Mouse (Mus musculus) MEL (cell line): ENCODE data around the gene Kcnmb4. TPM values are rescaled to one million over a fixed set of nuclear protein-coding genes. Genes with fewer than 3 reads are reported as not detected.

Experiments used
- DNase-seq: peaks from one replicate; pipeline ENCODE4 v3.0.0; 2011; ENCODE audit warnings: low read depth, low spot score
- H3K27ac ChIP-seq: 2 replicates; pipeline ENCODE4 v1.5.1; 2012; ENCODE audit warnings: low read depth, mild to moderate bottlenecking, control low read depth, low read length, moderate library complexity; ENCODE audit not compliant: control insufficient read depth
- H3K27me3 ChIP-seq, 2 experiments: fragments of 150-350 bp in 1 of 2; sonication (generic) in 1 of 2; 2 replicates each; pipeline ENCODE4 v1.6.1; 2012; ENCODE audit warnings: low read length in 2 of 2, mild to moderate bottlenecking in 2 of 2, improper control_type of control experiment in 1 of 2, moderate library complexity in 1 of 2; ENCODE audit not compliant: insufficient read depth in 2 of 2, control insufficient read depth in 1 of 2
- H3K36me3 ChIP-seq, 2 experiments: 2 replicates each; pipeline ENCODE4 v1.6.1; 2012 to 2014; ENCODE audit warnings: low read length in 2 of 2, improper control_type of control experiment in 1 of 2, inconsistent platforms in 1 of 2, mild to moderate bottlenecking in 1 of 2; ENCODE audit not compliant: insufficient read depth in 2 of 2, control insufficient read depth in 1 of 2
- H3K4me1 ChIP-seq, 2 experiments: fragments of 150-350 bp in 1 of 2; sonication (generic) in 1 of 2; 2 replicates each; pipeline ENCODE4 v1.6.1; 2012; ENCODE audit warnings: low read length in 2 of 2, improper control_type of control experiment in 1 of 2, mild to moderate bottlenecking in 1 of 2; ENCODE audit not compliant: insufficient read depth in 2 of 2, control insufficient read depth in 1 of 2
- H3K4me3 ChIP-seq, 2 experiments: fragments of 150-350 bp in 1 of 2; sonication (generic) in 1 of 2; 2 replicates each; pipeline ENCODE4 v1.5.1; 2012; ENCODE audit warnings: low read depth in 2 of 2, low read length in 2 of 2, mild to moderate bottlenecking in 2 of 2, moderate library complexity in 2 of 2, control low read depth in 1 of 2, improper control_type of control experiment in 1 of 2; ENCODE audit not compliant: control insufficient read depth in 1 of 2, insufficient read depth in 1 of 2
- H3K79me2 ChIP-seq: 2 replicates; pipeline ENCODE4 v1.6.1; 2012; ENCODE audit warnings: mild to moderate bottlenecking, low read length, moderate library complexity; ENCODE audit not compliant: control insufficient read depth, poor library complexity, insufficient read depth
- H3K9ac ChIP-seq: 2 replicates; pipeline ENCODE4 v1.6.1; 2012; ENCODE audit warnings: low read depth, mild to moderate bottlenecking, control low read depth, low read length, moderate library complexity; ENCODE audit not compliant: control insufficient read depth, poor library complexity, severe bottlenecking
- H3K9me3 ChIP-seq: fragments of 150-350 bp; sonication (generic); replicated peaks from 2 replicates; pipeline ENCODE4 v1.6.1; 2012; ENCODE audit warnings: mild to moderate bottlenecking, low read length, improper control_type of control experiment, moderate library complexity; ENCODE audit not compliant: insufficient read depth
- BHLHE40 ChIP-seq: IDR thresholded peaks from 2 replicates; pipeline ENCODE4 v1.6.1; 2012; ENCODE audit warnings: low read depth, mild to moderate bottlenecking, inconsistent platforms, low read length, improper control_type of control experiment, borderline replicate concordance
- CHD2 ChIP-seq: IDR thresholded peaks from 2 replicates; pipeline ENCODE4 v1.6.1; 2011; ENCODE audit warnings: low read length, improper control_type of control experiment
- CTCF ChIP-seq, 3 experiments: IDR thresholded peaks in 2 of 3; conservative IDR thresholded peaks in 1 of 3; 2 replicates each; pipeline ENCODE4 v1.5.1; 2011 to 2012; ENCODE audit warnings: low read length in 3 of 3, low read depth in 2 of 3, mild to moderate bottlenecking in 2 of 3, improper control_type of control experiment in 1 of 3, inconsistent platforms in 1 of 3, mixed read lengths in 1 of 3, moderate library complexity in 1 of 3; ENCODE audit not compliant: control insufficient read depth in 1 of 3, insufficient read depth in 1 of 3, poor library complexity in 1 of 3, severe bottlenecking in 1 of 3
- GABPA ChIP-seq: IDR thresholded peaks from 2 replicates; pipeline ENCODE4 v1.6.1; 2012; ENCODE audit warnings: low read depth, mild to moderate bottlenecking, inconsistent platforms, low read length, improper control_type of control experiment, moderate library complexity
- HCFC1 ChIP-seq: IDR thresholded peaks from 2 replicates; pipeline ENCODE4 v1.6.1; 2012; ENCODE audit warnings: low read depth, mild to moderate bottlenecking, inconsistent platforms, low read length, improper control_type of control experiment, moderate library complexity
- JUND ChIP-seq: IDR thresholded peaks from 2 replicates; pipeline ENCODE4 v1.6.1; 2011; ENCODE audit warnings: low read depth, mild to moderate bottlenecking, improper control_type of control experiment, low read length
- KAT2A ChIP-seq: conservative IDR thresholded peaks from 2 replicates; pipeline ENCODE4 v1.6.1; 2012; ENCODE audit warnings: low read depth, low read length, improper control_type of control experiment, inconsistent platforms
- MYB ChIP-seq: IDR thresholded peaks from 2 replicates; pipeline ENCODE4 v1.6.1; 2011; ENCODE audit warnings: mild to moderate bottlenecking, low read depth, low read length, improper control_type of control experiment
- POLR2AphosphoS2 ChIP-seq: IDR thresholded peaks from 2 replicates; pipeline ENCODE4 v1.6.1; 2011; ENCODE audit warnings: low read length, improper control_type of control experiment
- POLR2AphosphoS5 ChIP-seq: IDR thresholded peaks from 2 replicates; pipeline ENCODE4 v1.6.1; 2012; ENCODE audit warnings: low read depth, borderline replicate concordance, mild to moderate bottlenecking, inconsistent platforms, low read length, moderate library complexity, mixed read lengths
- RAD21 ChIP-seq: IDR thresholded peaks from 2 replicates; pipeline ENCODE4 v1.6.1; 2011; ENCODE audit warnings: mild to moderate bottlenecking, low read depth, low read length, improper control_type of control experiment
- RCOR1 ChIP-seq: IDR thresholded peaks from 2 replicates; pipeline ENCODE4 v1.6.1; 2012; ENCODE audit warnings: low read depth, mild to moderate bottlenecking, inconsistent platforms, low read length, improper control_type of control experiment
- SIN3A ChIP-seq: IDR thresholded peaks from 2 replicates; pipeline ENCODE4 v1.6.1; 2012; ENCODE audit warnings: low read length, improper control_type of control experiment, inconsistent platforms
- SMC3 ChIP-seq: IDR thresholded peaks from 2 replicates; pipeline ENCODE4 v1.6.1; 2011; ENCODE audit warnings: low read depth, low read length, improper control_type of control experiment
- TCF12 ChIP-seq: IDR thresholded peaks from 2 replicates; pipeline ENCODE4 v1.6.1; 2014; ENCODE audit warnings: low read depth, mild to moderate bottlenecking, inconsistent platforms, low read length, improper control_type of control experiment, moderate library complexity
- USF1 ChIP-seq: IDR thresholded peaks from 2 replicates; pipeline ENCODE4 v1.6.1; 2014; ENCODE audit warnings: low read depth, mild to moderate bottlenecking, inconsistent platforms, low read length, improper control_type of control experiment, moderate library complexity
- USF2 ChIP-seq, 2 experiments: IDR thresholded peaks; 2 replicates each; pipeline ENCODE4 v1.6.1; 2011 to 2012; ENCODE audit warnings: improper control_type of control experiment in 2 of 2, low read length in 2 of 2, borderline replicate concordance in 1 of 2, inconsistent platforms in 1 of 2, low read depth in 1 of 2, mild to moderate bottlenecking in 1 of 2; ENCODE audit not compliant: insufficient read depth in 1 of 2
- ZMIZ1 ChIP-seq: IDR thresholded peaks from 2 replicates; pipeline ENCODE4 v1.6.1; 2012; ENCODE audit warnings: low read depth, mild to moderate bottlenecking, inconsistent platforms, low read length, improper control_type of control experiment, moderate library complexity
- polyA plus RNA-seq, 2 experiments: library from polyadenylated mRNA; stranded (reverse) in 1 of 2; unstranded in 1 of 2; fragments of >175 nt in 1 of 2; fragments of >200 nt in 1 of 2; gene quantifications; 2 replicates each; pipeline versions ENCODE4 v1.2.1 to v1.2.4; 2012; ENCODE audit warnings: low replicate concordance in 2 of 2, low read depth in 1 of 2; ENCODE audit not compliant: insufficient read length in 2 of 2, insufficient read depth in 1 of 2, missing spikeins in 1 of 2
- total RNA-seq: library from RNA; depleted of rRNA; stranded (reverse); fragments of 300-350 nt; gene quantifications from 2 replicates; pipeline ENCODE4 v1.2.3, GENCODE M21; 2012

The Kcnmb4 gene
- total and polyA plus RNA-seq, 3 experiments, result not detected

DNA sequence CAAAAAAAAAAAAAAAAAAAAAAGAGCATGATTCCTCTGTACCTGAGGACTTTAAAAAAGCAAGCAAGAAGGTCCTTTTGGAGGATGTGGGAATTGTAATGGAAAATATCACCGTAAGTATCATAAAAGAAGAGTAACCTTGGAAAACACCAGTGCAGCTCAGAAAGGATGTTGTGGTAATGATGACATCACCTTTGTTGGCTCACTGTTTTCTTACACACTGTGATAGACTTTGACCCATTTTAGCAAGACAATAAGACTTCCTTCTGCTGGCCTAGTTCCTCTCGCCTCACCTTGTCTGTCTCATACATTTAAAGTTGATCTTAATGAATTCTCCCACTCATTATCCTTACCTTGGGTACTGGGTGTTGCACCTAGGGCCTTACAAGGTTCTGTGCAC, 51.1 kb downstream of the Kcnmb4 start:
- Histone ChIP-seq H3K36me3 (no peaks in the 10 kb centered on the region), H3K27ac (no peak overlapping the region), H3K79me2 (no peaks in the 10 kb centered on the region), H3K9me3 (no peaks in the 10 kb centered on the region), H3K9ac (no peak overlapping the region), H3K4me3 (no peak overlapping the region), H3K27me3 (no peaks in the 10 kb centered on the region), H3K4me1 (no peaks in the 10 kb centered on the region)
- TF ChIP-seq CTCF (IDR thresholded peaks at IDR 0.05 in 2 of 3, conservative IDR thresholded peaks at IDR 0.05 in 1 of 3; ENCODE audit: control insufficient read depth in 1 of 3, insufficient read depth in 1 of 3, low read depth in 2 of 3, low read length in 3 of 3, poor library complexity in 1 of 3, severe bottlenecking in 1 of 3) (no peak), POLR2AphosphoS2 (no peak), KAT2A (no peak), SIN3A (no peak), SMC3 (no peak), JUND (no peak), ZMIZ1 (no peak), USF2 (IDR thresholded peaks at IDR 0.05; ENCODE audit: borderline replicate concordance in 1 of 2, insufficient read depth in 1 of 2, low read depth in 1 of 2, low read length in 2 of 2) (no peak), USF1 (no peak), POLR2AphosphoS5 (no peak), CHD2 (no peak), RAD21 (no peak)
- no peak for DNase-seq

DNA sequence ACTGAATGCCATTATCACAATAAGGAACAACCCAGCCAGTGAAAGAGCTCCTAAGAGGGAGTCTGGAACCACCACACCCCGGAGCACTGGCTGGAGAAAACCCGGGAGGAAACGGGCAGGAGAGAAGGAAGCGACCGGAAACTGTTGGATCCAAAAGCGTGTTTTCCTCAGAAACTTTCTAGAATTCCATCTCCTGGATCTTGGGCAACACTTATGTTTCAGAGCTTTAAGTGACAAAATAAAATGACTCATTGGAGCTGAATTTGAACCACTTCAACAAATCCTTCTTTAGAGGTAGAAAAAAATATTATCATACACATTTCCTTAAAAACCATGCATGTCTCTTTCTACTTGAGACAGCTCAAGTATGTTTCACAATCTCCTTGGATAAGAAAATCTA, 52.7 kb downstream of the Kcnmb4 start:
- H3K79me2 ChIP-seq, result no peaks in the 10 kb centered on the region
- no peak for DNase-seq
- H3K27me3 ChIP-seq, result no peaks in the 10 kb centered on the region
- no peak overlapping the region for H3K27ac ChIP-seq
- TF ChIP-seq GABPA (no peak), MYB (no peak), CHD2 (no peak), BHLHE40 (no peak), HCFC1 (no peak), TCF12 (no peak), RCOR1 (no peak)
- H3K9me3 ChIP-seq, result no peaks in the 10 kb centered on the region
- no peak overlapping the region for H3K4me3 ChIP-seq
- no peaks in the 10 kb centered on the region for H3K4me1 ChIP-seq
- no peaks in the 10 kb centered on the region for H3K36me3 ChIP-seq
- no peak overlapping the region for H3K9ac ChIP-seq
